Mouse (Mus musculus): ENCODE measurements around the gene Dock8. TPM values are rescaled to one million over a fixed set of nuclear protein-coding genes. Genes with fewer than 3 reads are reported as not detected.

Gene Dock8
- polyA plus RNA-seq, 1 experiment from 2014 or later: 5.6 TPM

GRCm38 (mm10) chr19:25154506-25155178, 155.3 kb downstream of the Dock8 start:
- no peaks in the 10 kb centered on the region for H3K36me3 ChIP-seq (ENCODE audit: control insufficient read depth, insufficient read depth, low read length)
- no peaks in the 10 kb centered on the region for H3K27me3 ChIP-seq (replicated peaks; ENCODE audit: control insufficient read depth, insufficient read depth, low read length)
- H3K9ac ChIP-seq (ENCODE audit: low read depth, low read length): no peak overlapping the region
- H3K27ac ChIP-seq (replicated peaks; ENCODE audit: low read depth, low read length): no peak overlapping the region
- H3K4me2 ChIP-seq (ENCODE audit: low read depth, low read length): no peak overlapping the region
- 69% methylated on average over 7 of the region's 7 CpGs for WGBS
- H3K4me3 ChIP-seq (ENCODE audit: low read depth, low read length): no peak overlapping the region
- H3K9me3 ChIP-seq (ENCODE audit: control insufficient read depth, low read length): no peaks in the 10 kb centered on the region
- ATAC-seq (ENCODE audit: low read depth) (no peak), DNase-seq (ENCODE audit: low spot score) (no peak)
- no peaks in the 10 kb centered on the region for H3K4me1 ChIP-seq (ENCODE audit: control insufficient read depth, insufficient read depth, low read length)

GRCm38 (mm10) chr19:25155250-25155649, 155.9 kb downstream of the Dock8 start:
- no peak for ATAC-seq (ENCODE audit: low read depth)
- H3K27me3 ChIP-seq (replicated peaks; ENCODE audit: control insufficient read depth, insufficient read depth, low read length): no peaks in the 10 kb centered on the region

GRCm38 (mm10) chr19:25155709-25156108, 156.4 kb downstream of the Dock8 start:
- Histone ChIP-seq H3K36me3 (ENCODE audit: control insufficient read depth, insufficient read depth, low read length) (no peaks in the 10 kb centered on the region), H3K27ac (replicated peaks; ENCODE audit: low read depth, low read length) (no peak overlapping the region), H3K4me3 (ENCODE audit: low read depth, low read length) (no peak overlapping the region), H3K4me1 (ENCODE audit: control insufficient read depth, insufficient read depth, low read length) (no peaks in the 10 kb centered on the region), H3K27me3 (replicated peaks; ENCODE audit: control insufficient read depth, insufficient read depth, low read length) (no peaks in the 10 kb centered on the region), H3K4me2 (ENCODE audit: low read depth, low read length) (no peak overlapping the region), H3K9me3 (ENCODE audit: control insufficient read depth, low read length) (no peaks in the 10 kb centered on the region), H3K9ac (ENCODE audit: low read depth, low read length) (no peak overlapping the region)
- 75% methylated on average over 11 of the region's 11 CpGs for WGBS
- no peak for ATAC-seq (ENCODE audit: low read depth)
- no peak for DNase-seq (ENCODE audit: low spot score)

More at GRCm38 (mm10) chr19:25155250-25155649, 155.9 kb downstream of the Dock8 start:
- no peak overlapping the region for H3K27ac ChIP-seq (replicated peaks; ENCODE audit: low read depth, low read length)
- DNase-seq (ENCODE audit: low spot score): no peak
- no peaks in the 10 kb centered on the region for H3K36me3 ChIP-seq (ENCODE audit: control insufficient read depth, insufficient read depth, low read length)
- no peak overlapping the region for H3K4me3 ChIP-seq (ENCODE audit: low read depth, low read length)
- no peaks in the 10 kb centered on the region for H3K9me3 ChIP-seq (ENCODE audit: control insufficient read depth, low read length)
- no peaks in the 10 kb centered on the region for H3K4me1 ChIP-seq (ENCODE audit: control insufficient read depth, insufficient read depth, low read length)
- 78% methylated on average over 7 of the region's 7 CpGs for WGBS
- no peak overlapping the region for H3K9ac ChIP-seq (ENCODE audit: low read depth, low read length)
- no peak overlapping the region for H3K4me2 ChIP-seq (ENCODE audit: low read depth, low read length)

GRCm38 (mm10) chr19:25162270-25162669, 162.9 kb downstream of the Dock8 start:
- Histone ChIP-seq H3K4me3 (ENCODE audit: low read depth, low read length) (no peak overlapping the region), H3K4me2 (ENCODE audit: low read depth, low read length) (no peak overlapping the region), H3K27me3 (replicated peaks; ENCODE audit: control insufficient read depth, insufficient read depth, low read length) (no peaks in the 10 kb centered on the region), H3K4me1 (ENCODE audit: control insufficient read depth, insufficient read depth, low read length) (no peaks in the 10 kb centered on the region), H3K27ac (replicated peaks; ENCODE audit: low read depth, low read length) (no peak overlapping the region), H3K9me3 (ENCODE audit: control insufficient read depth, low read length) (no peaks in the 10 kb centered on the region), H3K36me3 (ENCODE audit: control insufficient read depth, insufficient read depth, low read length) (no peaks in the 10 kb centered on the region), H3K9ac (ENCODE audit: low read depth, low read length) (no peak overlapping the region)
- WGBS: 91% methylated on average over 3 of the region's 3 CpGs
- DNase-seq (ENCODE audit: low spot score) (no peak), ATAC-seq (ENCODE audit: low read depth) (no peak)

GRCm38 (mm10) chr19:25163426-25163825, 164.1 kb downstream of the Dock8 start:
- ATAC-seq (ENCODE audit: low read depth) (no peak), DNase-seq (ENCODE audit: low spot score) (no peak)
- Histone ChIP-seq H3K4me1 (ENCODE audit: control insufficient read depth, insufficient read depth, low read length) (no peaks in the 10 kb centered on the region), H3K9ac (ENCODE audit: low read depth, low read length) (no peak overlapping the region), H3K4me3 (ENCODE audit: low read depth, low read length) (no peak overlapping the region), H3K27ac (replicated peaks; ENCODE audit: low read depth, low read length) (no peak overlapping the region), H3K9me3 (ENCODE audit: control insufficient read depth, low read length) (no peaks in the 10 kb centered on the region), H3K27me3 (replicated peaks; ENCODE audit: control insufficient read depth, insufficient read depth, low read length) (no peaks in the 10 kb centered on the region), H3K36me3 (ENCODE audit: control insufficient read depth, insufficient read depth, low read length) (no peaks in the 10 kb centered on the region), H3K4me2 (ENCODE audit: low read depth, low read length) (no peak overlapping the region)
- 79% methylated on average over 12 of the region's 12 CpGs for WGBS

GRCm38 (mm10) chr19:25166412-25166811, 167.1 kb downstream of the Dock8 start:
- Histone ChIP-seq H3K36me3 (ENCODE audit: control insufficient read depth, insufficient read depth, low read length) (no peaks in the 10 kb centered on the region), H3K4me3 (ENCODE audit: low read depth, low read length) (no peak overlapping the region), H3K4me2 (ENCODE audit: low read depth, low read length) (no peak overlapping the region), H3K27me3 (replicated peaks; ENCODE audit: control insufficient read depth, insufficient read depth, low read length) (no peaks in the 10 kb centered on the region), H3K9me3 (ENCODE audit: control insufficient read depth, low read length) (no peaks in the 10 kb centered on the region), H3K9ac (ENCODE audit: low read depth, low read length) (no peak overlapping the region), H3K4me1 (ENCODE audit: control insufficient read depth, insufficient read depth, low read length) (no peaks in the 10 kb centered on the region), H3K27ac (replicated peaks; ENCODE audit: low read depth, low read length) (no peak overlapping the region)
- 62% methylated on average over 9 of the region's 9 CpGs for WGBS
- no peak for DNase-seq (ENCODE audit: low spot score)
- no peak for ATAC-seq (ENCODE audit: low read depth)

- ATAC-seq (ENCODE audit: low read depth) (no peak), DNase-seq (ENCODE audit: low spot score) (no peak)
- Histone ChIP-seq H3K27ac (replicated peaks; ENCODE audit: low read depth, low read length) (no peak overlapping the region), H3K4me3 (ENCODE audit: low read depth, low read length) (no peak overlapping the region), H3K36me3 (ENCODE audit: control insufficient read depth, insufficient read depth, low read length) (no peaks in the 10 kb centered on the region), H3K4me1 (ENCODE audit: control insufficient read depth, insufficient read depth, low read length) (no peaks in the 10 kb centered on the region), H3K4me2 (ENCODE audit: low read depth, low read length) (no peak overlapping the region), H3K9ac (ENCODE audit: low read depth, low read length) (no peak overlapping the region), H3K9me3 (ENCODE audit: control insufficient read depth, low read length) (no peaks in the 10 kb centered on the region), H3K27me3 (replicated peaks; ENCODE audit: control insufficient read depth, insufficient read depth, low read length) (no peaks in the 10 kb centered on the region)
- WGBS: 48% methylated on average over 10 of the region's 10 CpGs
Observed at GRCm38 (mm10) chr19:25171395-25171794, 172.1 kb downstream of the Dock8 start.

GRCm38 (mm10) chr19:25176746-25177145, 177.4 kb downstream of the Dock8 start:
- no peaks in the 10 kb centered on the region for H3K9me3 ChIP-seq (ENCODE audit: control insufficient read depth, low read length)
- WGBS: 87% methylated on average over 11 of the region's 11 CpGs
- no peak for DNase-seq (ENCODE audit: low spot score)
- ATAC-seq (ENCODE audit: low read depth): no peak
- no peak overlapping the region for H3K9ac ChIP-seq (ENCODE audit: low read depth, low read length)
- no peaks in the 10 kb centered on the region for H3K27me3 ChIP-seq (replicated peaks; ENCODE audit: control insufficient read depth, insufficient read depth, low read length)
- no peak overlapping the region for H3K4me3 ChIP-seq (ENCODE audit: low read depth, low read length)
- no peaks in the 10 kb centered on the region for H3K4me1 ChIP-seq (ENCODE audit: control insufficient read depth, insufficient read depth, low read length)
- H3K4me2 ChIP-seq (ENCODE audit: low read depth, low read length): no peak overlapping the region
- H3K36me3 ChIP-seq (ENCODE audit: control insufficient read depth, insufficient read depth, low read length): no peaks in the 10 kb centered on the region
- H3K27ac ChIP-seq (replicated peaks; ENCODE audit: low read depth, low read length): no peak overlapping the region

- no peak for DNase-seq (ENCODE audit: low spot score)
Observed at GRCm38 (mm10) chr19:25180024-25180423, 180.7 kb downstream of the Dock8 start.

More at GRCm38 (mm10) chr19:25180024-25180423, 180.7 kb downstream of the Dock8 start:
- no peak overlapping the region for H3K27ac ChIP-seq (replicated peaks; ENCODE audit: low read depth, low read length)
- 77% methylated on average over 6 of the region's 6 CpGs for WGBS
- no peaks in the 10 kb centered on the region for H3K36me3 ChIP-seq (ENCODE audit: control insufficient read depth, insufficient read depth, low read length)
- H3K9me3 ChIP-seq (ENCODE audit: control insufficient read depth, low read length): no peaks in the 10 kb centered on the region
- no peak overlapping the region for H3K9ac ChIP-seq (ENCODE audit: low read depth, low read length)
- H3K27me3 ChIP-seq (replicated peaks; ENCODE audit: control insufficient read depth, insufficient read depth, low read length): no peaks in the 10 kb centered on the region
- H3K4me3 ChIP-seq (ENCODE audit: low read depth, low read length): no peak overlapping the region
- no peak for ATAC-seq (ENCODE audit: low read depth)
- H3K4me1 ChIP-seq (ENCODE audit: control insufficient read depth, insufficient read depth, low read length): 0 out of 2 replicates have a peak, but pooled peaks cover 3% of the 10 kb centered on the region
- H3K4me2 ChIP-seq (ENCODE audit: low read depth, low read length): no peak overlapping the region
